22 mouse cellular contexts compared by ENCODE assay signal in genomic region chr3:95982129-95982528, GRCm38 (mm10).
"Had no signal": no experiment of that assay in that cellular context is flagged by ENCODE, and none has a peak within 500 bp of the region (broad histone marks: within the 10 kb centered on the region; RNA-seq: fewer than 3 reads in every experiment).

No protein-coding gene starts in this region.

- H3K27me3 ChIP-seq: heart, embryonic 12.5 days; hindbrain, embryonic 13.5 days; hindbrain, embryonic 15.5 days; intestine, embryonic 15.5 days; limb, embryonic 12.5 days had no signal

- ATAC-seq: inflammation-experienced regulatory T-cells, adult 6 months; intestine, embryonic 15.5 days; intestine, postnatal 0 days had no signal

- H3K4me3 ChIP-seq: heart, embryonic 12.5 days; hindbrain, embryonic 13.5 days; hindbrain, embryonic 15.5 days; intestine, embryonic 15.5 days; layer of hippocampus, adult 2 months; left cerebral cortex, adult 2 months; limb, embryonic 12.5 days; liver, embryonic 13.5 days had no signal

- H3K27ac ChIP-seq: hindbrain, embryonic 13.5 days; hindbrain, embryonic 15.5 days; intestine, embryonic 15.5 days; layer of hippocampus, adult 2 months; left cerebral cortex, adult 2 months; limb, embryonic 12.5 days; liver, embryonic 13.5 days had no signal

- H3K9ac ChIP-seq: heart, embryonic 12.5 days; hindbrain, embryonic 13.5 days; hindbrain, embryonic 15.5 days; intestine, embryonic 15.5 days; limb, embryonic 12.5 days; liver, embryonic 13.5 days had no signal

- DNase-seq: gastrocnemius, postnatal 14 days; gastrocnemius, postnatal 36 days; heart, adult 18-20 months; heart, postnatal 10 days; kidney, adult 18-20 months; kidney, adult 8-10 months; kidney, postnatal 10 days; kidney, postnatal 25 days; kidney, postnatal 4 days; left cerebral cortex, postnatal 4 days; liver; liver, embryonic 13.5 days had no signal

- H3K36me3 ChIP-seq: heart, embryonic 12.5 days; hindbrain, embryonic 13.5 days; hindbrain, embryonic 15.5 days; intestine, embryonic 15.5 days; liver, embryonic 13.5 days had no signal

- H3K9me3 ChIP-seq: hindbrain, embryonic 13.5 days; hindbrain, embryonic 15.5 days; intestine, embryonic 15.5 days; liver, embryonic 13.5 days had no signal

- H3K4me2 ChIP-seq: heart, embryonic 12.5 days; hindbrain, embryonic 13.5 days; hindbrain, embryonic 15.5 days; intestine, embryonic 15.5 days; limb, embryonic 12.5 days; liver, embryonic 11.5 days; liver, embryonic 13.5 days had no signal
